Mouse (Mus musculus): ENCODE measurements at regions not wholly inside any gene's neighbourhood (a gene's known extent, or its start where the extent isn't known, plus 50 kb on each side); places are given as distances from the start of the nearest gene placed in this dataset.

DNA sequence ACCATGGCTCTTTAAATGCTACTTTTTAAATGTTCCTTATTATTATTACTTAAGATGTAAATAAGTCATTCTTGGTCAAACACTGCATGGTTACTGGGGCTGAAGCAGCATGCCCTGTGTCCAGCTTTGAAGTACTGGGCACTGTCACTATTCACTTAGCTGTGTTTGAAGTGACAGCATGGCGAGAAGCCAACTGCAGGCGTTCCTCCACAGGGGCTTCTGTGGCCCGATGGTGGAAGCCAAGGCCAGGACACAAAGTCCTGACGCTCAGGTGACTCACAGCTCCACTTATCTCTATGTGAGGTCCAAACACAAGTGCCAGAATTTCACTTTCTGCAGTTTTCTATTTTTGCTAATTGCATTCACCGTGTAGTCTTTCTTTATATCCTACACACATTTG lies 65.3 kb downstream of the Cdca7 start:
- ATAC-seq (ENCODE audit: low read depth) = no peak
- WGBS = 86% methylated on average over 5 of the region's 5 CpGs
- H3K36me3 ChIP-seq = no peaks in the 10 kb centered on the region
- no peak overlapping the region for H3K4me2 ChIP-seq
- no peaks in the 10 kb centered on the region for H3K9me3 ChIP-seq
- H3K4me1 ChIP-seq (replicated peaks) = no peaks in the 10 kb centered on the region
- H3K9ac ChIP-seq = no peak overlapping the region
- no peaks in the 10 kb centered on the region for H3K27me3 ChIP-seq
- no peak overlapping the region for H3K27ac ChIP-seq (replicated peaks)
- H3K4me3 ChIP-seq = no peak overlapping the region

- H3K4me3 ChIP-seq = no peak overlapping the region
- H3K4me1 ChIP-seq (replicated peaks) = no peaks in the 10 kb centered on the region
- H3K9me3 ChIP-seq = no peaks in the 10 kb centered on the region
- no peak overlapping the region for H3K9ac ChIP-seq
- H3K27ac ChIP-seq (replicated peaks) = no peak overlapping the region
- H3K4me2 ChIP-seq = no peak overlapping the region
- WGBS = 95% methylated on average over 1 of the region's 1 CpGs
- no peaks in the 10 kb centered on the region; the same call in 1 of the 2 replicates for H3K27me3 ChIP-seq
- H3K36me3 ChIP-seq = no peaks in the 10 kb centered on the region
- no peak for ATAC-seq (ENCODE audit: low read depth)
Measured at GRCm38 (mm10) chr2:72545453-72545852, 69.5 kb downstream of the Cdca7 start.

GRCm38 (mm10) chr2:72546476-72546875 lies 70.5 kb downstream of the Cdca7 start:
- no peaks in the 10 kb centered on the region for H3K4me1 ChIP-seq (replicated peaks)
- no peak overlapping the region for H3K27ac ChIP-seq (replicated peaks)
- no peaks in the 10 kb centered on the region; the same call in 1 of the 2 replicates for H3K27me3 ChIP-seq
- WGBS = 87% methylated on average over 5 of the region's 5 CpGs
- no peak overlapping the region for H3K9ac ChIP-seq
- no peak overlapping the region for H3K4me2 ChIP-seq
- H3K4me3 ChIP-seq = no peak overlapping the region
- H3K36me3 ChIP-seq = no peaks in the 10 kb centered on the region
- H3K9me3 ChIP-seq = no peaks in the 10 kb centered on the region
- ATAC-seq (ENCODE audit: low read depth) = no peak

DNA sequence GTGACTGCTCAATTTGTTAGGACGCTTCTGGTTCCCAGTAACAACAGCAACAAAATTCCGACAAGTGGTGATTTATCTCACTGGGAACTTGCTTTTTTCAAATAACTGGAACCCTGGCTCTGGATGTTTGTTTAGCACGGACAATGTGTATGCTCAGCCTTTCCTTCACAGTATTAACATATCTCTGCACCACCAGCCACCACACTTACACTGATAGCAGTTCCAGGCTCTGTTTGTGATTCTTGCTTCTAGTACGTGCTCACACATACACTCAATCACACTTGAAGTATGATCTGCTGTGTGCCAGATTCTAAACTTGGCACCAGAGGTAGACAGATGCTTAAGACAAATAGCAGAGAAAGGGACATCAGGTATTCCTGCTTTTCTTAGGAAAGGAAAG lies 71.0 kb downstream of the Cdca7 start:
- no peak for ATAC-seq (ENCODE audit: low read depth)
- H3K9me3 ChIP-seq = no peaks in the 10 kb centered on the region
- no peaks in the 10 kb centered on the region for H3K4me1 ChIP-seq (replicated peaks)
- H3K4me3 ChIP-seq = no peak overlapping the region
- H3K4me2 ChIP-seq = no peak overlapping the region
- H3K27me3 ChIP-seq = no peaks in the 10 kb centered on the region; the same call in 1 of the 2 replicates
- H3K27ac ChIP-seq (replicated peaks) = no peak overlapping the region
- no peaks in the 10 kb centered on the region for H3K36me3 ChIP-seq
- WGBS = 60% methylated on average over 4 of the region's 4 CpGs
- no peak overlapping the region for H3K9ac ChIP-seq

DNA sequence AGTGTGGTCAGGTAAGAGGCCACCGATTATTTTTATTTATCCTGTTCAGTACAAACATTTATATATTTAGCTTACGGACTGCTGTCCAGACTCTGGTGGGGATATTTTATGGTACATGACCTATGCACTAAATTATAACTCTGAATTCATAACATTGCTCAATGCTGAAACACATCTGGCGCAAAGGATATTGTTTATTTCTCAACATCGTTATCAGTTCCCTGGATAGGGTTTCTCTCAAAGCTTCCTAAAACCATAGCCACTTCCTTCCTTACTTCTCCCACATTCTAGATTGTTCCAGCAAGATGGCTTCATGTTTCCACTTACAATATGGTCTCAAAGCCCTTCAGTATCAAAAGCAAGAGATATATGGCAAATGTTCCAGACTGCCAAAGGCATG lies 75.3 kb downstream of the Cdca7 start:
- ATAC-seq (ENCODE audit: low read depth) = no peak
- Histone ChIP-seq H3K4me2 (no peak overlapping the region), H3K27me3 (no peaks in the 10 kb centered on the region; the same call in 1 of the 2 replicates), H3K9ac (no peak overlapping the region), H3K27ac (replicated peaks) (no peak overlapping the region), H3K4me1 (replicated peaks) (peaks cover 4% of the 10 kb centered on the region; the same call in 1 of the 2 replicates), H3K36me3 (no peaks in the 10 kb centered on the region), H3K9me3 (no peaks in the 10 kb centered on the region), H3K4me3 (no peak overlapping the region)
- 82% methylated on average over 4 of the region's 4 CpGs for whole genome bisulfite sequencing

- WGBS = 89% methylated on average over 5 of the region's 5 CpGs
- Histone ChIP-seq H3K4me3 (no peak overlapping the region), H3K27me3 (peaks cover 4% of the 10 kb centered on the region; the same call in 1 of the 2 replicates), H3K4me2 (no peak overlapping the region), H3K9ac (no peak overlapping the region), H3K36me3 (no peaks in the 10 kb centered on the region), H3K4me1 (replicated peaks) (peaks cover 24% of the 10 kb centered on the region), H3K9me3 (no peaks in the 10 kb centered on the region), H3K27ac (replicated peaks) (no peak overlapping the region)
- no peak for ATAC-seq (ENCODE audit: low read depth)
Measured at GRCm38 (mm10) chr2:72554603-72555002, 78.6 kb downstream of the Cdca7 start.

DNA sequence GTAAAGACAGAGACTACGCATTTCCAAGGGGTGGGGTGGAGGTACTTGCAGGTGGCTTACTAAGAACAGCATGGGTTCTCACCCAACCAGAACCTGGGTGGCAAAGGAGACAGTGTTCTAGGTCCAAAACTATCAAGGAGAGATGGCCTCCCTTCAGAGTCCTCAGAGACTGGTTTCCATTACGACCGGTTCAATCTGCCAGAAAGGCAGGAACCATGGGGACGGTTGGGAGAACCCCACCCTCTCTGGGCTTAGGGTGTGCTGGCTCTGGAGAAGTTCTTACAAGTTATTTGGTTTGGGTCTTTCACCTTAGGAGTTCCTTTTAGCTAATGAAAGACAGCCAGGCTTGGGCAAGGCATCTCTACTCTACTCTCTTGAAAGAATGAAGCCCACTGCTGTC lies 79.2 kb downstream of the Cdca7 start:
- peaks cover 24% of the 10 kb centered on the region for H3K4me1 ChIP-seq (replicated peaks)
- ATAC-seq (ENCODE audit: low read depth) = no peak; the same call in 1 of the 2 replicates
- H3K9me3 ChIP-seq = no peaks in the 10 kb centered on the region
- no peak overlapping the region for H3K27ac ChIP-seq (replicated peaks)
- H3K9ac ChIP-seq = no peak overlapping the region
- no peaks in the 10 kb centered on the region for H3K36me3 ChIP-seq
- H3K4me3 ChIP-seq = no peak overlapping the region
- peaks cover 4% of the 10 kb centered on the region; the same call in 1 of the 2 replicates for H3K27me3 ChIP-seq
- H3K4me2 ChIP-seq = no peak overlapping the region
- WGBS = 92% methylated on average over 4 of the region's 4 CpGs

DNA sequence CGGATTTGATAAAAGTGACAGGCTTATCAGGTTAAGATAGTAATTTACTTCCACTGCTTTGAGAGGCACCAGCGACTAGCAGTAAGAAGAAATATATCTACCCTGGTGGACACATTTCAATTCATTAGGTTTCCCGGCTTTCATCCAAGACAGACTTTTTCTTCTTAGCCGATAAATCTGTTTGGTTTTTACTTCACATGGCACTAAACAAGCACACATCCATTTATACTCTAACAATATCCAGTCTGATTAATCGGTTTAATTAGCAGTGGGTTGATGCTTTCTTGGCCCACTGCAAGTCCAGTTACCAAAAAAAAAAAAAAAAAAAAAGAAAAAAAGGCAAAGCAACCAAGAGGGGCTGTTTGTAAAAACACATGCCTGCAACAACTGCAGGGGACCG lies 79.6 kb downstream of the Cdca7 start:
- Histone ChIP-seq H3K4me2 (no peak overlapping the region), H3K27me3 (peaks cover 4% of the 10 kb centered on the region; the same call in 1 of the 2 replicates), H3K9me3 (no peaks in the 10 kb centered on the region), H3K27ac (replicated peaks) (no peak overlapping the region), H3K9ac (no peak overlapping the region), H3K4me1 (replicated peaks) (peaks cover 24% of the 10 kb centered on the region), H3K36me3 (no peaks in the 10 kb centered on the region), H3K4me3 (no peak overlapping the region)
- peak; percentile 72 for ATAC-seq (ENCODE audit: low read depth)
- WGBS = 52% methylated on average over 6 of the region's 6 CpGs

DNA sequence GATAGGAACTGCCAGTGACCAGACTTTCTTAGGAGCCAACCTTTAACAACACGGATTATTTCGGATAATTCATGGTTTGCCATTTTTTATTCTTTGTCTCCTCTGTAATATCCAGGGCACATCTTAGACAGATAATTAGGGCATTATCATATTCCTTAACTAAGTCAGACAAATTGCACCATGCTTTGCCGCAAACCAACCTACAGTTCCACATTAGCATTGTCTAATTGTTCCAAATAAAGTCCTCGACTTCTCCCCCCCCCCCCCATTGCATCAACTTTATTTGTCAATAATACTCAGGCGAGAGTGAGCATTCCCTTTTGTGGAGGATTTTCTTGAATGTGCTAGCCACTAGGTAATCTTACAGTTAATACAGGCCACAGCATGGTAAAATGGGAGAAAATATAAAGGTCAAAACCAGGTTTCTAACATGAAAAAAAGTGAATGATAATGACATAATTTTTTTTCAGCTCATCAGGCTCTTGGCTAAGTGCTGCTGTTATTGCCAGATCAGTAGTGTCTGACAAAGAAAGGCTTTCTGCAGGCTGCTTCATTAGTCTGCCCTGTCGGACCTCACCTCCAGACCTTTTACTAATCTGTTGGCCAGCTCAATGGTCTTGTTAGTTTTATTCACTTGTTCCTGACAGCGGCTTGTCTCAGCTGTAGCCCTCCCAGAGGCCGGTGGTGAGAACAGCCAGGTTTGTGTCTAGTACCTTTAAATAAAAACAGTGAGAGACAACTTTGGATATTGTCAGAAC lies 80.3 kb downstream of the Cdca7 start:
- Histone ChIP-seq H3K36me3 (no peaks in the 10 kb centered on the region), H3K4me2 (no peak overlapping the region), H3K9ac (no peak overlapping the region), H3K27me3 (peaks cover 4% of the 10 kb centered on the region; the same call in 1 of the 2 replicates), H3K4me3 (no peak overlapping the region), H3K27ac (replicated peaks) (no peak overlapping the region), H3K9me3 (no peaks in the 10 kb centered on the region), H3K4me1 (replicated peaks) (peaks cover 24% of the 10 kb centered on the region)
- ATAC-seq (ENCODE audit: low read depth) = no peak
- 52% methylated on average over 8 of the region's 8 CpGs for WGBS

DNA sequence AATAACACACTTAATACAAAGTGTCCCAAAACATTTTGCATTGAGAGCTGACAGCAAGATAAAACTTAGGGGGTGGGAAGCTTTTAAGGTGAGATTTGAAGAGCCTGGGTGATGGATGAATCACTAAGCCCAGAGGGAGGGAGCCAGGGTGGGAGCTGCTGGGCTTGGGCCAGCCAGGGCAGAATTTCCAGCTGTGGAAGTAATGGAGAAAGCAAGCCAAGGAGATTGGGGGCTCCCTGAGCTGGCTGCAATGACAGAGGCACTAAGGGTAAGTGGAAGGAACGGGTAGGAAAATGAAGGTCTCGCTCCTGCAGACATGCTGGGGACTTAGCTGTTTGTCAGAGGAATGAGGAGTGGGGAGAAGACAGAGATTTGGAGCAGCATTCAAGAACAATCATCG lies 81.2 kb downstream of the Cdca7 start:
- WGBS = 42% methylated on average over 3 of the region's 3 CpGs
- peaks cover 24% of the 10 kb centered on the region for H3K4me1 ChIP-seq (replicated peaks)
- H3K27me3 ChIP-seq = peaks cover 4% of the 10 kb centered on the region; the same call in 1 of the 2 replicates
- no peaks in the 10 kb centered on the region for H3K36me3 ChIP-seq
- H3K9ac ChIP-seq = 0 out of 2 replicates have a peak overlapping the region, but pooled peaks have one; percentile 6
- no peaks in the 10 kb centered on the region for H3K9me3 ChIP-seq
- no peak overlapping the region for H3K4me3 ChIP-seq
- no peak overlapping the region for H3K27ac ChIP-seq (replicated peaks)
- no peak for ATAC-seq (ENCODE audit: low read depth)
- H3K4me2 ChIP-seq = no peak overlapping the region

DNA sequence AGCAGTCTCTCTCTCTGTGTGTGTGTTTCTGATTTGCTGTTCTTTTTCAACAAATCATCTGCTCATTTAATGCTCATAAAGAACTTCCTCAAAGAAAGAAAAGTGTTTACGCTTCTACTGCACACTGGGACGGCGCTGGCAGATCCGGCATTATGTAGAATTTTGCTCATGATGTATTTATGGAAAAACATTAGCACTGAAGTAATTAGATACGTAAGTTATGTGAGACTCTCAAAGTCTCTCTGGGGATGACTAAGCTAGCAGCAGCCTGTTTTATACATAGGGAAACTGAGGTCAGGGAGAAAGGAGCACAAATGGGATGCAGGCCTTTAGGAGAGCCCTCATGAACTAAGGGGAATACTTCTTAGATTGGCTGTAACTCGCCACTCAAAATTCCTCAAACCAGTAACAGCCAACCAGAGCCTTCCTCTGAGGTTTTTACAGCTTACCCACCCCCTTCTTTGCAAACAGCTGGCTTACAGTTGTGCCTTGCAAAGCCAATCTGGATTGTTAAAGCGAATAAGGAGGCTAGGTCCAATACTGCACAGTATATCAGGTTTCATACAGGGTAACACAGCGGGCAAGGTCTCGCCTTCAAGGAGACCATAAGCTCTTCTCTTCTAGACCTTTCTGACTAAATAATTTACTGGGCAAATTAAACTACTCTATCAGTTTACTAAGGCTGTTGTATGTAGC lies 81.8 kb downstream of the Cdca7 start:
- no peak overlapping the region for H3K4me3 ChIP-seq
- no peaks in the 10 kb centered on the region for H3K9me3 ChIP-seq
- 0 out of 2 replicates have a peak, but pooled peaks have one; percentile 23 for ATAC-seq (ENCODE audit: low read depth)
- H3K36me3 ChIP-seq = no peaks in the 10 kb centered on the region
- H3K9ac ChIP-seq = 0 out of 2 replicates have a peak overlapping the region, but pooled peaks have one; percentile 6
- H3K4me2 ChIP-seq = no peak overlapping the region
- 61% methylated on average over 9 of the region's 9 CpGs for WGBS
- peaks cover 4% of the 10 kb centered on the region; the same call in 1 of the 2 replicates for H3K27me3 ChIP-seq
- peaks cover 24% of the 10 kb centered on the region for H3K4me1 ChIP-seq (replicated peaks)
- H3K27ac ChIP-seq (replicated peaks) = no peak overlapping the region

- 47% methylated on average over 5 of the region's 5 CpGs for WGBS
- no peak overlapping the region for H3K4me3 ChIP-seq
- no peaks in the 10 kb centered on the region for H3K9me3 ChIP-seq
- H3K27ac ChIP-seq (replicated peaks) = no peak overlapping the region
- H3K4me2 ChIP-seq = no peak overlapping the region
- H3K27me3 ChIP-seq = peaks cover 4% of the 10 kb centered on the region; the same call in 1 of the 2 replicates
- no peak overlapping the region for H3K9ac ChIP-seq
- H3K4me1 ChIP-seq (replicated peaks) = peaks cover 19% of the 10 kb centered on the region
- ATAC-seq (ENCODE audit: low read depth) = no peak
- H3K36me3 ChIP-seq = no peaks in the 10 kb centered on the region
Measured at GRCm38 (mm10) chr2:72561383-72561782, 85.4 kb downstream of the Cdca7 start.
